Mouse (Mus musculus) embryonic facial prominence, embryonic 15.5 days (tissue): ENCODE results near the gene Glt1d1. TPM values are rescaled to one million over a fixed set of nuclear protein-coding genes. Genes with fewer than 3 reads are reported as not detected.

Experiments
- ATAC-seq: fragments of 200-750 bp; cut with Nextera tagmentation; 2 replicates; pipeline ENCODE4 v1.8.0; 2017; ENCODE audit warnings: low read depth, moderate TSS enrichment; ENCODE audit not compliant: insufficient number of reproducible peaks, low FRiP score, low TSS enrichment
- H3K27ac ChIP-seq: fragments of 300-500 bp; sonication (generic); replicated peaks from 2 replicates; pipeline ENCODE4 v1.5.1; 2015; ENCODE audit warnings: mild to moderate bottlenecking, inconsistent platforms
- H3K27me3 ChIP-seq: fragments of 300-500 bp; sonication (generic); 2 replicates; pipeline ENCODE4 v1.6.1; 2015; ENCODE audit warnings: inconsistent platforms
- H3K36me3 ChIP-seq: fragments of 300-500 bp; sonication (generic); 2 replicates; pipeline ENCODE4 v1.6.1; 2015; ENCODE audit warnings: mild to moderate bottlenecking, inconsistent platforms
- H3K4me1 ChIP-seq: fragments of 300-500 bp; sonication (generic); 2 replicates; pipeline ENCODE4 v1.6.1; 2015; ENCODE audit warnings: inconsistent platforms
- H3K4me2 ChIP-seq: fragments of 300-500 bp; sonication (generic); replicated peaks from 2 replicates; pipeline ENCODE4 v1.6.1; 2015; ENCODE audit warnings: mild to moderate bottlenecking, inconsistent platforms
- H3K4me3 ChIP-seq: fragments of 300-500 bp; sonication (generic); replicated peaks from 2 replicates; pipeline ENCODE4 v1.5.1; 2015; ENCODE audit warnings: mild to moderate bottlenecking, inconsistent platforms
- H3K9ac ChIP-seq: fragments of 300-500 bp; sonication (generic); 2 replicates; pipeline ENCODE4 v1.6.1; 2015; ENCODE audit warnings: inconsistent platforms
- H3K9me3 ChIP-seq: fragments of 300-500 bp; sonication (generic); replicated peaks from 2 replicates; pipeline ENCODE4 v1.6.1; 2016; ENCODE audit warnings: inconsistent platforms
- WGBS: fragments of 180-500 bp; shearing (Covaris S2); methylation state at CpG from one replicate; pipeline ENCODE4 v1.1.7; 2015; 5-methylcytosine and 5-hydroxymethylcytosine counted together
- polyA plus RNA-seq: library from polyadenylated mRNA; unstranded; fragments of >200 nt; fragmentation: Nextera tagmentation; extraction: Ambion mirVana; gene quantifications from 2 replicates; pipeline ENCODE4 v1.2.1, GENCODE M21; 2015

Gene Glt1d1
- polyA plus RNA-seq, 1 experiment from 2014 or later = 0.47 TPM

DNA sequence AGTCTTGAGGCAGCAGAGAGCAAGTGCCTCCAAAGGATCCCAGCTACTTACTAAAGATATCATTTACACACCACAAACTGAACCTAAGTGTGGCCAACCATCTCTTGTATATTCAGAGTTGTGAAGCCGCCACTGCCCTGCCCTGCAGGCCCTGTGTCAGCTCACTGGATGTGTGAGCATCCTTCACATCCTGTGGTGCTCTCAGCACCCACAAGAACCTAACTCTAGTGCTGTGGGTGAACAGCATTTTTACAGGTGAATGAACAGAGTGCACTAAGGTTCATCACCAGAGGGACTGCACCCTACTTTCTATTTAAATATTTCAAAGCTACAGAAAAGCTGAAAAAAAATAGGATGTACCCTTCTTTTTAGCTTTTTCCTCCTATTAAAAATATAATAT, 20.2 kb upstream of the Glt1d1 start:
- 76% methylated on average over 1 of the region's 1 CpGs for WGBS
- Histone ChIP-seq H3K4me1 (peaks cover 39% of the 10 kb centered on the region), H3K27ac (no peak overlapping the region), H3K36me3 (peaks cover 14% of the 10 kb centered on the region), H3K9ac (no peak overlapping the region), H3K4me2 (no peak overlapping the region), H3K9me3 (no peaks in the 10 kb centered on the region), H3K27me3 (no peaks in the 10 kb centered on the region), H3K4me3 (no peak overlapping the region)
- no peak for ATAC-seq

- Histone ChIP-seq H3K4me3 (no peak overlapping the region), H3K27me3 (no peaks in the 10 kb centered on the region), H3K4me2 (no peak overlapping the region), H3K36me3 (peaks cover 12% of the 10 kb centered on the region), H3K27ac (no peak overlapping the region), H3K4me1 (peaks cover 39% of the 10 kb centered on the region), H3K9me3 (no peaks in the 10 kb centered on the region), H3K9ac (no peak overlapping the region)
- 95% methylated on average over 6 of the region's 6 CpGs for WGBS
- no peak for ATAC-seq
Observed at GRCm38 (mm10) chr5:127612397-127612796, 19.7 kb upstream of the Glt1d1 start.

- Histone ChIP-seq H3K27ac (no peak overlapping the region), H3K4me2 (peak overlapping the region; percentile 86), H3K9me3 (no peaks in the 10 kb centered on the region), H3K4me1 (peaks cover 39% of the 10 kb centered on the region), H3K9ac (no peak overlapping the region), H3K4me3 (peak overlapping the region; percentile 90), H3K36me3 (no peaks in the 10 kb centered on the region), H3K27me3 (no peaks in the 10 kb centered on the region)
- no peak for ATAC-seq
- 62% methylated on average over 3 of the region's 3 CpGs for WGBS
Observed at GRCm38 (mm10) chr5:127615459-127615858, 16.6 kb upstream of the Glt1d1 start.

DNA sequence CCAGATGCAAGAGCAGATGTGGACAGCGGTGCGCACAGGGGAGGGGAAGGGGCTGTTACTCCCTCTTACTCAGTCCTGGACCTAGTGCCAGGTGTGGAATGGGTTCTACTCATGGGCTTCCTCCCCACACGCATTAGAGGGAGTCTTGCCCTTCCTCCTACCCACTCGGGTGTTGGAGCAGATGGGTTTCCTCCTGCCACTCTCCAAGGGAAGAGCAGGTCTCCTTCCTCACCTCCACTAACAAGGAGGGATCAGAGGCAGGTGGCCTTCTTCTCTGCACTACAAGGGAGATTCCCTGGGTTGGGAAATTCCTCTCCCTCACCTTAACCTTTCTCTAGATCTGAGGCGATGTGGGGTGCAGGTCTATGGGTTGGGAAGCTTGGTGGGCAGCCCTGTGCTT, 15.9 kb upstream of the Glt1d1 start:
- H3K4me1 ChIP-seq = peaks cover 36% of the 10 kb centered on the region
- H3K9me3 ChIP-seq = no peaks in the 10 kb centered on the region
- H3K27ac ChIP-seq = no peak overlapping the region
- no peaks in the 10 kb centered on the region; the same call in 1 of the 2 replicates for H3K27me3 ChIP-seq
- peak overlapping the region; percentile 86 for H3K4me2 ChIP-seq
- 7% methylated on average over 4 of the region's 5 CpGs for WGBS
- peak overlapping the region; percentile 95 for H3K9ac ChIP-seq
- peak overlapping the region; percentile 90 for H3K4me3 ChIP-seq
- ATAC-seq = no peak
- no peaks in the 10 kb centered on the region for H3K36me3 ChIP-seq

- H3K4me1 ChIP-seq = peaks cover 29% of the 10 kb centered on the region
- no peaks in the 10 kb centered on the region; the same call in 1 of the 2 replicates for H3K27me3 ChIP-seq
- WGBS = under 1% methylated on average over 74 of the region's 91 CpGs
- H3K4me3 ChIP-seq = peak overlapping the region; percentile 90
- H3K9me3 ChIP-seq = no peaks in the 10 kb centered on the region
- peak; percentile 92 for ATAC-seq
- peak overlapping the region; percentile 95 for H3K9ac ChIP-seq
- peak overlapping the region; percentile 72 for H3K27ac ChIP-seq
- H3K4me2 ChIP-seq = peak overlapping the region; percentile 86
- H3K36me3 ChIP-seq = no peaks in the 10 kb centered on the region
Observed at GRCm38 (mm10) chr5:127616884-127617635, 15.0 kb upstream of the Glt1d1 start.

- Histone ChIP-seq H3K27ac (no peak overlapping the region), H3K9me3 (no peaks in the 10 kb centered on the region), H3K9ac (no peak overlapping the region), H3K4me2 (no peak overlapping the region), H3K36me3 (no peaks in the 10 kb centered on the region), H3K4me1 (peaks cover 23% of the 10 kb centered on the region), H3K4me3 (no peak overlapping the region), H3K27me3 (no peaks in the 10 kb centered on the region; the same call in 1 of the 2 replicates)
- no peak for ATAC-seq
- WGBS = 63% methylated on average over 3 of the region's 3 CpGs
Observed at GRCm38 (mm10) chr5:127618834-127619233, 13.2 kb upstream of the Glt1d1 start.

DNA sequence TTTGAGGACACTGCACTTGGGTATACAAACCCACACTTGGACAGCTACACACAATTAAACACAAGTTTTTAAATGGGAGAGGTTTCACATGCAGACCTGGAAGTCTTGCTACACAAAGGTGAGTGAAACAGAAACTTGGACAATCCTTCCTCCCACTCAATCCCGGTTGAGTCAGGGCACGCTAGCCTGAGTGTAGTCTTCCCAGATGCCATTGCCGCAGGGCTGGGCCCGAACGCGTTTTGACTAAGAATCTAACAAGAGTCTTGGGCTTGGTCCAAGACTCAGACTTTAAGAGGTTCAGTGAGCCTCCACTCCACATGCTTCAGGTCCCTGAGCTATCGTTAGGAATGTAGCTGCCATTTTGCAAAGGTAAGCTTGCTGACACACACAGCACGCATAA, 11.7 kb upstream of the Glt1d1 start:
- WGBS = 72% methylated on average over 8 of the region's 8 CpGs
- Histone ChIP-seq H3K36me3 (no peaks in the 10 kb centered on the region), H3K27ac (no peak overlapping the region), H3K4me3 (no peak overlapping the region), H3K4me1 (peaks cover 11% of the 10 kb centered on the region), H3K4me2 (no peak overlapping the region), H3K9ac (no peak overlapping the region), H3K9me3 (no peaks in the 10 kb centered on the region), H3K27me3 (no peaks in the 10 kb centered on the region; the same call in 1 of the 2 replicates)
- no peak for ATAC-seq

GRCm38 (mm10) chr5:127621108-127621507, 11.0 kb upstream of the Glt1d1 start:
- H3K4me1 ChIP-seq = peaks cover 4% of the 10 kb centered on the region
- WGBS = 70% methylated on average over 10 of the region's 10 CpGs
- H3K27ac ChIP-seq = no peak overlapping the region
- no peaks in the 10 kb centered on the region; the same call in 1 of the 2 replicates for H3K27me3 ChIP-seq
- H3K9ac ChIP-seq = no peak overlapping the region
- no peak overlapping the region for H3K4me3 ChIP-seq
- H3K9me3 ChIP-seq = no peaks in the 10 kb centered on the region
- no peaks in the 10 kb centered on the region for H3K36me3 ChIP-seq
- ATAC-seq = no peak
- H3K4me2 ChIP-seq = no peak overlapping the region

DNA sequence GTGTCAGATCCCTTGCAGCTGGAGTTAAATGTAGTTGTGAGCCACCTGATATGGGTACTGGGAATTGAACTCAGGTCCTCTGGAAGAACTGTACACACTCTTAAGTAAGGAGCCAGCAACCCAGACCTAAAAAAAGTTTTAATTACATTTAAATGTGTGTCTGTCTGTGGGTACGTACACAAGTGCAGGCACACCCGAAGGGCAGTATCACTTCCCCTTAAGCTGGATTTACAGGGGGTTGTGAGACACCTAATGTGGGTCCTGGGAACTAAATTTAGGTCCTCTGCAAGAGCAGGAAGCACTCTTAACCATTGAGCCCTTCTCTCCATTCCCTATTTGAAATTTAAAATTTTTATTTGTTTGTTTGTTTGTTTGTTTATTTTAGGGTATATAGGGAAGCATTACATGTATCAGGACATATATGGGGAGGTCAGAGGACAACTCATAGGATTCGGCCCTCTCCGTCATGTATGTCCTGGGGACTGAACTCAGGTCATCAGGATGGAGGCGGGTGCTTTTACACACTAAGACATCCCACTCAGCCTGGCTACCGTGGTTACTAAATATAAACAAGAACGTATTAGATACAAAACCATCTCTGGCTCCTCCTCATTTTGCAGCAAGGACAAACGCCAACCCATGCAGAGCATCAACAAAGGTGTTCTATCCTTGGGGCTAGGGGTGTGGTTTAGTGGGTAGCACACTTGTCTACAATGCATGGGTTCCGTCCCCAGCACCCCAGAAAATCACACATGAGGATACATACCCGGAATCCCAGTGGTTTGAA, 7.4 kb upstream of the Glt1d1 start:
- H3K4me3 ChIP-seq = no peak overlapping the region
- H3K36me3 ChIP-seq = no peaks in the 10 kb centered on the region
- no peaks in the 10 kb centered on the region; the same call in 1 of the 2 replicates for H3K27me3 ChIP-seq
- no peak overlapping the region for H3K9ac ChIP-seq
- ATAC-seq = no peak
- 77% methylated on average over 10 of the region's 10 CpGs for WGBS
- no peaks in the 10 kb centered on the region for H3K9me3 ChIP-seq
- H3K4me2 ChIP-seq = no peak overlapping the region
- no peaks in the 10 kb centered on the region for H3K4me1 ChIP-seq
- H3K27ac ChIP-seq = no peak overlapping the region

- Histone ChIP-seq H3K36me3 (no peaks in the 10 kb centered on the region), H3K27ac (no peak overlapping the region), H3K9me3 (no peaks in the 10 kb centered on the region), H3K27me3 (peaks cover 6% of the 10 kb centered on the region), H3K4me2 (no peak overlapping the region), H3K4me3 (no peak overlapping the region), H3K9ac (no peak overlapping the region), H3K4me1 (peaks cover 2% of the 10 kb centered on the region; the same call in 1 of the 2 replicates)
- WGBS = 83% methylated on average over 12 of the region's 12 CpGs
- ATAC-seq = no peak
Observed at GRCm38 (mm10) chr5:127627242-127627641, 4.8 kb upstream of the Glt1d1 start.

- 19% methylated on average over 5 of the region's 5 CpGs for WGBS
- no peak overlapping the region for H3K9ac ChIP-seq
- no peak for ATAC-seq
Observed at GRCm38 (mm10) chr5:127631671-127632070, 391 bp upstream of the Glt1d1 start.

More at GRCm38 (mm10) chr5:127631671-127632070, 391 bp upstream of the Glt1d1 start:
- Histone ChIP-seq H3K27me3 (peaks cover 15% of the 10 kb centered on the region), H3K27ac (no peak overlapping the region), H3K4me3 (peak overlapping the region; percentile 50), H3K36me3 (no peaks in the 10 kb centered on the region), H3K9me3 (no peaks in the 10 kb centered on the region), H3K4me2 (peak overlapping the region; percentile 96), H3K4me1 (peaks cover 11% of the 10 kb centered on the region)
